Mouse (Mus musculus) myocyte (in vitro differentiated cells): Measurements from ENCODE around the gene Med21.

ENCODE experiments used
- E2F4 ChIP-seq: IDR thresholded peaks from one replicate; pipeline ENCODE4 v1.6.1; 2011; ENCODE audit warnings: mild to moderate bottlenecking, control low read depth, moderate library complexity; ENCODE audit not compliant: insufficient read depth
- MAX ChIP-seq: IDR thresholded peaks from one replicate; pipeline ENCODE4 v1.6.1; 2011; ENCODE audit warnings: low read depth, mild to moderate bottlenecking, control low read depth
- MYOD1 ChIP-seq, 3 experiments: IDR thresholded peaks; one replicate each; pipeline ENCODE4 v1.6.1; 2011; ENCODE audit warnings: control low read depth in 2 of 3, low read depth in 2 of 3, mild to moderate bottlenecking in 2 of 3, moderate library complexity in 1 of 3; ENCODE audit not compliant: insufficient read length in 2 of 3, control insufficient read depth in 1 of 3
- POLR2A ChIP-seq: IDR thresholded peaks from one replicate; pipeline ENCODE4 v1.6.1; 2011; ENCODE audit warnings: low read depth, mild to moderate bottlenecking, control low read depth, moderate library complexity; ENCODE audit not compliant: insufficient read length
- POLR2AphosphoS2 ChIP-seq: IDR thresholded peaks from one replicate; pipeline ENCODE4 v1.6.1; 2011; ENCODE audit warnings: low read depth, control low read depth; ENCODE audit not compliant: insufficient read length
- REST ChIP-seq: IDR thresholded peaks from one replicate; pipeline ENCODE4 v1.6.1; 2011; ENCODE audit warnings: mild to moderate bottlenecking, control low read depth, moderate library complexity; ENCODE audit not compliant: insufficient read depth, insufficient read length
- TCF3 ChIP-seq: IDR thresholded peaks from one replicate; pipeline ENCODE4 v1.6.1; 2011; ENCODE audit warnings: low read depth, control low read depth; ENCODE audit not compliant: insufficient read length
- USF1 ChIP-seq: IDR thresholded peaks from one replicate; pipeline ENCODE4 v1.6.1; 2011; ENCODE audit warnings: low read depth, mild to moderate bottlenecking, control low read depth, moderate library complexity

GRCm38 (mm10) chr6:146640068-146640965 is 2.0 kb upstream of the Med21 start:
- TF ChIP-seq POLR2AphosphoS2: no peak
- no peak for TF ChIP-seq POLR2A
- TF ChIP-seq USF1: no peak
- no peak for TF ChIP-seq TCF3
- TF ChIP-seq MYOD1 (IDR thresholded peaks at IDR 0.05; ENCODE audit: control insufficient read depth in 1 of 3, insufficient read length in 2 of 3, low read depth in 2 of 3): no peak
- no peak for TF ChIP-seq REST
- TF ChIP-seq MAX: no peak
- no peak for TF ChIP-seq E2F4
